Mouse (Mus musculus): Measurements from ENCODE around the gene Zdhhc6.

The Zdhhc6 gene

GRCm38 (mm10) chr19:55300525-55300924, 15.3 kb downstream of the Zdhhc6 start:
- no peak for DNase-seq (ENCODE audit: low spot score)

GRCm38 (mm10) chr19:55299378-55299777, 16.5 kb downstream of the Zdhhc6 start:
- no peak for DNase-seq (ENCODE audit: low spot score)

GRCm38 (mm10) chr19:55297961-55298360, 17.9 kb downstream of the Zdhhc6 start:
- DNase-seq (ENCODE audit: low spot score): no peak

GRCm38 (mm10) chr19:55297489-55297888, 18.3 kb downstream of the Zdhhc6 start:
- no peak for DNase-seq (ENCODE audit: low spot score)

GRCm38 (mm10) chr19:55296301-55296700, 19.5 kb downstream of the Zdhhc6 start:
- DNase-seq (ENCODE audit: low spot score): no peak

GRCm38 (mm10) chr19:55295556-55295955, 20.3 kb downstream of the Zdhhc6 start:
- no peak for DNase-seq (ENCODE audit: low spot score)

- DNase-seq (ENCODE audit: low spot score): no peak
Observed at GRCm38 (mm10) chr19:55295075-55295474, 20.8 kb downstream of the Zdhhc6 start.

- no peak for DNase-seq (ENCODE audit: low spot score)
Observed at GRCm38 (mm10) chr19:55293175-55293574, 22.7 kb downstream of the Zdhhc6 start.

GRCm38 (mm10) chr19:55292210-55292850, 23.5 kb downstream of the Zdhhc6 start:
- DNase-seq (ENCODE audit: low spot score): no peak

GRCm38 (mm10) chr19:55290621-55291270, 25.1 kb downstream of the Zdhhc6 start:
- no peak for DNase-seq (ENCODE audit: low spot score)

GRCm38 (mm10) chr19:55288974-55289373, 26.9 kb downstream of the Zdhhc6 start:
- DNase-seq (ENCODE audit: low spot score): no peak

GRCm38 (mm10) chr19:55286034-55286433, 29.8 kb downstream of the Zdhhc6 start:
- DNase-seq (ENCODE audit: low spot score): no peak

GRCm38 (mm10) chr19:55284093-55284492, 31.7 kb downstream of the Zdhhc6 start:
- no peak for DNase-seq (ENCODE audit: low spot score)

- DNase-seq (ENCODE audit: low spot score): no peak
Observed at GRCm38 (mm10) chr19:55276770-55277169, 39.1 kb downstream of the Zdhhc6 start.

- DNase-seq (ENCODE audit: low spot score): no peak
Observed at GRCm38 (mm10) chr19:55276100-55276499, 39.7 kb downstream of the Zdhhc6 start.

GRCm38 (mm10) chr19:55273340-55273739, 42.5 kb downstream of the Zdhhc6 start:
- no peak for DNase-seq (ENCODE audit: low spot score)

- DNase-seq (ENCODE audit: low spot score): no peak
Observed at GRCm38 (mm10) chr19:55271448-55271847, 44.4 kb downstream of the Zdhhc6 start.

GRCm38 (mm10) chr19:55269051-55269450, 46.8 kb downstream of the Zdhhc6 start:
- DNase-seq (ENCODE audit: low spot score): no peak

- DNase-seq (ENCODE audit: low spot score): no peak
Observed at GRCm38 (mm10) chr19:55268150-55268549, 47.7 kb downstream of the Zdhhc6 start.

GRCm38 (mm10) chr19:55266786-55267185, 49.0 kb downstream of the Zdhhc6 start:
- no peak for DNase-seq (ENCODE audit: low spot score)

GRCm38 (mm10) chr19:55265269-55265668, 50.6 kb downstream of the Zdhhc6 start:
- no peak for DNase-seq (ENCODE audit: low spot score)

GRCm38 (mm10) chr19:55260389-55261184, 55.2 kb downstream of the Zdhhc6 start:
- no peak for DNase-seq (ENCODE audit: low spot score)

- DNase-seq (ENCODE audit: low spot score): no peak
Observed at GRCm38 (mm10) chr19:55258514-55258913, 57.3 kb downstream of the Zdhhc6 start.
